Mouse (Mus musculus) layer of hippocampus, adult 2 months (tissue): ENCODE results near the gene Cgnl1. TPM values are rescaled to one million over a fixed set of nuclear protein-coding genes. Genes with fewer than 3 reads are reported as not detected.

Source experiments
- DNase-seq, 2 experiments: peaks; one replicate each; pipeline ENCODE4 v3.0.0; 2022; ENCODE audit warnings: low spot score in 2 of 2
- H3K27ac ChIP-seq: fragments of 200-600 bp; 2 replicates; pipeline ENCODE4 v1.8.1; 2022
- H3K4me3 ChIP-seq: fragments of 200-600 bp; 2 replicates; pipeline ENCODE4 v1.8.1; 2022; ENCODE audit warnings: mild to moderate bottlenecking
- CTCF ChIP-seq: fragments of 200-600 bp; conservative IDR thresholded peaks from 2 replicates; pipeline ENCODE4 v1.8.1; 2022; ENCODE audit warnings: antibody characterized with exemption, mild to moderate bottlenecking, moderate library complexity
- total RNA-seq, 2 experiments: library from RNA; stranded (reverse); gene quantifications; 2 replicates each; pipeline ENCODE4 v1.2.3; 2021

Gene Cgnl1
- total RNA-seq, 2 experiments from 2014 or later, result 6.6 to 7.9 TPM

DNA sequence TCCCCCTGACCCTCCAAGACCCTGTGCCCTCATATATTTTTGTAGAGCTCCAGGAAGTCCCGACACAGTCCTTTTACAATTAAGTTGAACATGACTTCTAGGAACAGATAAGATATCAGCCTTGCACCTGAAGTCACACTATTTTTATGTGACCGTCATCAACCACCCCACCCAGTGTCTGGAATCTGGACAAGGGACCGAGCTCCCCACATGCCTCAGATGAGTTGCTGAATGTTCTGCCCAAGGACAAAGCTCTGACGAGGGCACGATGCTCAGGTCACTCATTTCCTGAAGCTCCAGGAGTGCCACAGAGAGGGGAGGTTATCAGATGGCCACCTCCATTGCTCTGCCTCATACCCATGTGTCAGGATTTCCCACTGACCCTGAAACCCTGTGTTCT lies 100.7 kb downstream of the Cgnl1 start:
- Histone ChIP-seq H3K27ac (no peak overlapping the region), H3K4me3 (no peak overlapping the region)
- TF ChIP-seq CTCF, result no peak
- DNase-seq, result no peak

DNA sequence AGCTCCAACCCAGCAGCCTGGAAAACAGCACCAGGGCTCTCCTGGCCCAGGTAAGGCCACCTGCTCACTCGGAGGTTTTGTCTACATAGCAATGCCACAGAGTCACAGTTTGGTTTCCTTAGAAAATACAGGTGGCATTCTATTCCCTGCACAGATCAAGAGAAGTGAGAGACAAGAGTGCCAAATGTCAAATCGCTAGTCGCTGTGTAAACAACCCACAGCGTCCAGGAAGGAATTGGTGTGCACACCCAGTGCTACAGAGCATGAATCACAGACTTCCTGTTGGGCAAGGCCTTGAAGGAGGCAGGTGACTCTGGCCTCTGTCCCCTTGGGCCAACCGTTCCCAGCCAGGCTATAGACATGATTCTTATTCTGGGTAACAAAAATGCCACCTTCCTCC lies 103.8 kb downstream of the Cgnl1 start:
- DNase-seq, result no peak
- TF ChIP-seq CTCF, result no peak
- Histone ChIP-seq H3K27ac (peak overlapping the region; percentile 48; the same call in 1 of the 2 replicates), H3K4me3 (no peak overlapping the region)

DNA sequence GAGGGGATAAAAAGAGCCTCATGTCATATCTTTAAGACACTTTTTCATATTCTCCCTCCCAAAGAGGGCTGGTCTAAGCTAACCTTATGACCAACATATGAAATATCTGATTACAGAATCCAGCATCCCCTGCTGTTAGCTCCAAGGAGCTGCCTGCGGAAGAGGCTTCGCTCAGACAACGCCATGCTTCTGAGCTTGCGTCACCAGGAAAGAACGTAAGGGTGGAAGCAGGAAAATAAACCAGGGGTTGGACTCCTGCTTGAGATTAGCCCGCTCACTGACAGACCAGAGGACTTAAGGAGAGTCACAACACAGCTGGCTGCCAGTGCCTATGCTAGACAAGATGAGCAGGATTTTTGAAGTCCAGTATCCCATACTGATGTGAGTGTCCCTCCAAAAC lies 105.0 kb downstream of the Cgnl1 start:
- peak; percentile 18; the same call in 1 of the 2 replicates for TF ChIP-seq CTCF
- Histone ChIP-seq H3K27ac (no peak overlapping the region; the same call in 1 of the 2 replicates), H3K4me3 (no peak overlapping the region)
- DNase-seq, result no peak

DNA sequence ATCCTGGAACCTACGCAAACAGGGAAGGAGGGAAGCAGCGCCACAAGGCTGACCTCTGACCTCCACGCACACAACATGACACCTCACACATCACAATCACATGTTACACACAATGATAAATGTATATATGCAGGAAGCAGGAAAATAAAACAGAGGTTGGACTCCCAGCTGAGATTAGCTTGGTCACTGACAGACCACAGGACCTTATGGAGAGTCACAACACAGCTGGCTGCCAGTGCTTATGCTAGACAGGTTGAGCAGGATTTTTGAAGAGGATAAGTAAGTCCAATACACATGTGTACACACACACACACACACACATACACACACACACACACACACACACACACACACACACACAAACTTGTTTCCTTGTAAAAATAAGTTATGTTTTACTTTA lies 105.9 kb downstream of the Cgnl1 start:
- Histone ChIP-seq H3K4me3 (no peak overlapping the region), H3K27ac (no peak overlapping the region)
- no peak for DNase-seq
- no peak for TF ChIP-seq CTCF

DNA sequence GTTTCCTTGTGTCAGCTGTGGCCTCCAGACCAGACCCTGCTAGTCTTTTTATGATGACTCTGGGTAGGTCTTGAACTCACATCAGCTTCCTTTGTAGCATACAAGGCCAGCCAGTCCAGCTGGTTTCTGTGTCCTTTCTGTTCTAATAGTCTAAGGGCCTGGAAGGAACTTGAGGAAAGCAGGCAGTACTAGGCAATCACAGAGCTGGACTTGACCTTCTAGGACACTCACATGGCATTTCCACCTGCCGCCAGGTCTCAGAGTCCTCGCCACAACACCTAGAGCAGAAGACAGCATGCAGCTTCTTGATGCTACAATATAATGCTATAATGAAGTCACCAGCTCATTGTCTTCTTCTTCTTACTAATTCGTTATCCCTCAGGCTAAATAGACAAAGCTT lies 106.5 kb downstream of the Cgnl1 start:
- DNase-seq, result no peak
- Histone ChIP-seq H3K27ac (no peak overlapping the region), H3K4me3 (no peak overlapping the region)
- no peak for TF ChIP-seq CTCF

DNA sequence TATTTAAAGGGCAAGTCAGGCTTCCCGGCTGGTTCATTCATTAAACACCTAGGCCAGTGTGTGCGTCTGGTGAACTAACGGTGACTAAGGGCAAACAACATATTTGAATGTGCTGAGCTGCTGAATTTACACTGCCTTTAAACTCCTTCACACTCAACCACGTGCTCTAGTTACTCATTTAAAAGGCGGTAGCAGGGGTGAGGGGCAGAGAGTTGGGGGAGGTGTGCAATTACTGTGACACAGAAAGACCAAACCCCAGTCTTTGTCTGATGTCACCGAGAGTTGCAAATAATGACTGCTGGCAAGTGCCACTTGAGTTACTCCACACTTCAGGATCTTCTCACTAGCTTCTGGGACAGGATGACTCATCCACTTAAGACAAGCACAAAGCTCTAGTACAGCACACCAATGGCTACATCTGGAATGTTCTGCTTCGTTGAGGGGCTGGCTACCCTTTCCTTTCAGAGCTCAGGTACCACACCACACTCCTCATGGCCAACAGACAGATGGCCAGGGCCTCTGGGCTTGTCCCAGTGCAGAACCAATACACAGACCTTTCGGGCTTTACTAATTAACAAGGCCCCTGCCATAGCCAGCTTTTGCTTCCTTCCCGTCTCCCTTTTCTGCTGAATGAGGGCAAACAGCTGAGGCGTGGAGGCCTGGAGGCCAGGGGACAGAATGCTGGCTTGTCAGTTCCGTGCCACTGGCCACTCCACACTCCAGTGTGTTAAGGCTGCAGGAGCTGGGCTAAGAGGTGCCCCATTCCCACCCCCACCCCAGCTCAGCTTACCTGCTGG lies 107.8 kb downstream of the Cgnl1 start:
- no peak for DNase-seq
- no peak for TF ChIP-seq CTCF
- no peak overlapping the region for H3K4me3 ChIP-seq
- no peak overlapping the region for H3K27ac ChIP-seq

DNA sequence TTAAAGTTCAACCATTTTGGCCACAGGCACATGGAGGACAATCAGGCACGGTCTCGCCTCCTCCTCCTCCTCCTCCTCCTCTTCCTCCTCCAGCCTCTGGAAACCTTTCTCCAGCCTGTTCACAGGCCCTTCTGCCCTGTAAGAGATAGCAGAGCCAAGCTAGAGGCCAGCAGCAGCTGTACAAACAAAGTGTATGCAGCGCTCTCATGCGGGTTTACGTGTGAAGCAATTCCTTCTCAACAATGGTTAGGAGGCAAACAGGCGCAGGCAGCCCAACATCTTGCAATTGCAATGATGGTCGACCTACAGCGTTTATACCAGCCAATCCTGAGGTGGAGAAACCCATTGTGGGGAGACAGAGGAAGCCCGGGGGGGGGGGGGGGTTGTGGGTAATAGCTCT lies 110.9 kb downstream of the Cgnl1 start:
- no peak for DNase-seq
- Histone ChIP-seq H3K27ac (no peak overlapping the region), H3K4me3 (no peak overlapping the region)
- TF ChIP-seq CTCF, result no peak

DNA sequence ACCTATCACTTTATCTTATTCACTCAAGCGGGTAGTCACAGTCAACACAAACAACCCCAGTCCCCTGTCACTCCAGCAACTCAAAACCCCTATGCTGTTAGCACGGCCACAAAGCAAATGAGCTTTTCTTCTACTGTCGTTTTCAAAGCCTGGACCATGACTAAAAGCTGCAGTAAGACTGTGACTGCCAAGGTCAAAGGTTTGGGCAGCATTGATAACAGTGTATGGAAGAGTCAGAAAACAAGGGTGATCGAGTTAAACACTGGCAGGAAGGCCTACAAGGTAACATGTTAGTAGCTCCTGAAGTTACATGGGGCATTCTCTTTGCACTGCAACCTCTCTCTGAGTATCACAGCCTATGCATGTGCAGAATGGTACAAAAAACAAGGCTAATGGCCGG lies 111.7 kb downstream of the Cgnl1 start:
- DNase-seq, result no peak
- Histone ChIP-seq H3K4me3 (no peak overlapping the region), H3K27ac (no peak overlapping the region)
- no peak for TF ChIP-seq CTCF

DNA sequence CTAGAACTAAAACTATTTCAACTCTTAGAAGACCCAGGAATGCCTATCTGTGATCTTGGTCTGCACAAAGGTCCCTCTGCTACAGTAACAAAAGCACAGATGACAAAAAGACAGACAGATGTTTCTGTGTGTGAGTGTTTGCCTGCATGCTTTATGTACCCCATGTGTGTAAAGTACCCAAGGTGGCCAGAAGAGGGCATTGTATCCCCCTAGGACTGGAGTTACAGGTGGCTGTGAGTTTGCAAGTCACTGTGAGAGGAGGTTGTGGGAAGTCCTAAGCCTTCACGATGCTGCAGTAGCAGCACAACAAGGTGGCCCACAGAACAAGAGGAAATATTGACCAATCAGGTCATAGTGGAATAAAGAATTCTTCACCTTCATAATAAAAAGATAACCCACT lies 114.2 kb downstream of the Cgnl1 start:
- peak; percentile 18; the same call in 1 of the 2 replicates for TF ChIP-seq CTCF
- DNase-seq, result no peak
- Histone ChIP-seq H3K4me3 (no peak overlapping the region), H3K27ac (no peak overlapping the region)

DNA sequence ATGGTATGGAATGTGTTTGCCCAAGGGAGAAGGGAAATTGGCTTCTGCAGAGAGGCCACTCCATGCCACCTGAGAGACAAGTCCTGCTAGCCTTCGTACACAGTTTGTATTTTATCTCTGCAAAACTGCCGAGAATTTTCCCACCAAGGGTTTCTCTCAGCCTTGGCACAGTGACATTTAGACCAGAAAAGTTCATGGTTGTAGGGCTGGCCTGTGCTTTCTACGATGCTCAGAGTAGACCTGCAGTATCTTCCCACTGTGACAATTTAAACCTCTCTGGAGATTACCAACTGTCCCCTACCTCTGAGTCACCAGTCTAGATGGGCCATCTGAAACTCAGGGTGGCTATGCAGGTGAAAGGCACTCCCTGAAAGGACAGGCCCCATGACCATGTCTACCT lies 116.5 kb downstream of the Cgnl1 start:
- H3K27ac ChIP-seq, result no peak overlapping the region
- no peak for DNase-seq
- no peak for TF ChIP-seq CTCF
- no peak overlapping the region for H3K4me3 ChIP-seq

DNA sequence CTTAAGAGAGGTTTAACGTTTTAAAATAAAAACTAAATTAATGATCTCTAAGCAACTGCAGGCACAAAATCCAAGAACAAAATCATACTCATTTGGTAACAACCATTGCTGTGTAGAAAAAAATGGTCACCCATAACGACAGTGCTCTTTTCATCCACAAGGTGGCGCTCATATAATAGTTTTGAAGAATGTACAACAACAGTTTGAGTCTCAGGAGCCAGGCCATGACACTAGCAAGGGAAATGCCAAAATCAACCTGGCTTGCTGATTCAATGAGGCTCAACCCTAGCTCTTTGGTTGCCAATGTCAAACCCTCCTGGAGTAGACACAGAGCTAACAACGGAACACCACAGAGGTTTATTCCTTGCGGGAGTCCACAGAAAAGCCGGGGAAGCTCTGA lies 125.3 kb downstream of the Cgnl1 start:
- H3K4me3 ChIP-seq, result no peak overlapping the region

DNA sequence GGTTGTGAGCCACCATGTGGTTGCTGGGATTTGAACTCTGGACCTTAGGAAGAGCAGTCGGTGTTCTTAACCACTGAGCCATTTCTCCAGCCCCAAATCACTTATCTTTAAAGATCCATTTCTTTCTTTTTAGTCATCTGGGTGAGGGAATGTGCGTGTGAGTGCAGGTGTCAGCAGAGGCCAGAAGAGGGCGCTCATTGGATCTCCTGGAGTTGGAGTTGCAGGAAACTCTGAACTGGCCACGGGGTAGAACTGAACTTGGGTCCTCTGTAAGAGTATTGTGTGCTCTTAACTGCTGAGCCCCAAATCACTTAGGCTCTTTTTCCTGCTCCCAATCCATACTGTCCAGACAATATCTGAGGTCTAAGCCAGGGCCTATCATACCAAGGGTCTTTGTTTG lies 127.8 kb downstream of the Cgnl1 start:
- H3K27ac ChIP-seq, result no peak overlapping the region
- DNase-seq, result no peak
- no peak overlapping the region for H3K4me3 ChIP-seq
- TF ChIP-seq CTCF, result no peak

More for the DNA sequence above, 125.3 kb downstream of the Cgnl1 start:
- H3K27ac ChIP-seq, result no peak overlapping the region
- peak; percentile 96 for TF ChIP-seq CTCF
- peak; percentile 73 to 85 for DNase-seq

DNA sequence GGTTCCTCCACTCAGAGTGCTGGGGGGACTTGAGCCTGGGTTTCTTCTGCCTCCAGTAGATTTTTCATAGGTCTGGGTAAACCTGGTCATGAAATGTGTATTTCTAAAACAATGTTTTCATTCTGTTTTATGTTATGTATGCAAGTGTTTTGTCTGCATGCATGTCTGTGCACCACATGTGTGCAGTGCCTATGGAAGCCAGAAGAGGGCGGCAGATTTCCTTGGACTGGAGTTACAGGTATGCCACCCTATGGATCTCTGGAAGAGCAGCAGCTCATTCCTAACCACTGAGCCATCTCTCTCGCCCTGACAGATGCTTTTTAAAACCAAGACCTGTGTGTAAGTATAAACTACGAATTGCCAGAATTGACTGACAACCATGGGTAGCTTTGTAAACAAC lies 129.1 kb downstream of the Cgnl1 start:
- no peak overlapping the region for H3K4me3 ChIP-seq
- no peak for DNase-seq
- peak; percentile 36 for TF ChIP-seq CTCF
- H3K27ac ChIP-seq, result no peak overlapping the region

DNA sequence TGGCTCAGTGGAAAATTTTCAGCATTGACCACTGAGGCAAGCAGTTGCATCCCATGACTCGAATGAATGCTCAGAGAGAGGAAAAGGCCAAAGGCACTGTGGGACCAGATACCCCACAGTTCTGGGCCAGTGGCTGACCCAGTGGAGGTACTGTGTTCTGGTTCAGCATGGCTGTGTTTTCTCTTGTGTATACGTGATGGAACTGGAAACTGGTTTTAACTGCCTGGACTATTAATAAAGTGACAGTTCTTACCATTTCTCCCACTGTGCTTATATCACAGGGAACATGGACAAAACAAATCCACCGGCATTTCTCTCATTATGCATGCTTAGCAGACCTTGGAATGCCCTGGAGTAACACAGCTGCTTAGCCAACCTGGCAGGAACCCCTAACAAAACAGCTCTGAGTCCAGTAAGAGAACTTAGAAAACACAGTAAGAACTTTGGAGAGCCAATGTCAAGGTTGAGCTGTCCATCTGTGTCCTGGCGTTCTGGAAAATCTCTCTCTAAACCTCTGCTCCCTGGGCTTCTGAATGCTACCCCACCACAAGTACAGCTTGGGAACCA lies 131.0 kb downstream of the Cgnl1 start:
- no peak for DNase-seq
- TF ChIP-seq CTCF, result no peak
- no peak overlapping the region for H3K27ac ChIP-seq
- no peak overlapping the region for H3K4me3 ChIP-seq

DNA sequence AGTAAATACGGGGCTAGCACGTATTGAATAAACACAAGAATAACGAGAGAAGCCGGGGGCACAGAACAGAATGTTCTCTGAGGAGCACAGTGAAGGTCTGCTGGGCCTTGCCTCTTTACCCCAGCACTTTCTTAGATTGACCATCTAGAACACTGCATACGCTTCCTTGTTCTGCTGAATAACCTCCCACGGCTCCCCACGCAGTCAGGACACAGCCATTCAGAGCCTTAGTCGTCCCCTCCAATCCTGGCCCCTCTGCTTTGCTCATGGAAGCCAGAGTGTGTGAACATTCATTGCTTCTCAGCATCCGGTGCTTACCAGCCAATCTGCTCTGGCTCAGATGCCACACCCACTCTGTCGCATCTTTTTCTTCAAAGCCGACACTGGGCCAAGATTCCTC lies 133.2 kb downstream of the Cgnl1 start:
- TF ChIP-seq CTCF, result no peak
- Histone ChIP-seq H3K27ac (no peak overlapping the region), H3K4me3 (no peak overlapping the region)
- no peak for DNase-seq
